Comparison of ENCODE assay signal across 8 mouse cellular contexts in genomic region chr15:71195011-71195739, GRCm38 (mm10).
DNase-seq lines count a peak whose midpoint lies in the region; TF ChIP-seq lines count a peak whose summit lies in the region.
"Had no signal": no experiment of that assay in that cellular context is flagged by ENCODE, and none has a peak within 500 bp of the region (broad histone marks: within the 10 kb centered on the region; RNA-seq: fewer than 3 reads in every experiment).

No protein-coding gene starts in this region.

- H3K4me3 ChIP-seq in E14TG2a.4 (replicated peaks; ENCODE audit: low read length) = no peak overlapping the region
- H3K4me3 ChIP-seq in layer of hippocampus, adult 2 months = no peak overlapping the region
- H3K4me3 ChIP-seq: limb, embryonic 15.5 days had no signal

- DNase-seq in 3T3-L1 (ENCODE audit: low read depth, low spot score) = peak; percentile 21
- DNase-seq in embryo, embryonic 10.5 days (ENCODE audit: low spot score) = peak; percentile 62
- DNase-seq in layer of hippocampus, adult 2 months (ENCODE audit: low spot score in 2 of 2) = peak; percentile 36 to 44
- peak; percentile 76 to 80 for DNase-seq in right cerebral cortex, postnatal 10 days (ENCODE audit: low spot score in 2 of 2)
- DNase-seq in gastrocnemius, adult 8-10 months (ENCODE audit: low spot score in 2 of 2) = no peak
- DNase-seq in urinary bladder, postnatal 10 days (ENCODE audit: low spot score) = no peak

- H3K27ac ChIP-seq in layer of hippocampus, adult 2 months = no peak overlapping the region
- H3K27ac ChIP-seq: limb, embryonic 15.5 days had no signal

- H3K27me3 ChIP-seq in E14TG2a.4 (ENCODE audit: insufficient read depth, low read length) = no peaks in the 10 kb centered on the region
- H3K27me3 ChIP-seq: limb, embryonic 15.5 days had no signal

- peak; percentile 40 for TF ChIP-seq CTCF in E14TG2a.4 (conservative IDR thresholded peaks at IDR 0.05; ENCODE audit: low read length)
- TF ChIP-seq CTCF in layer of hippocampus, adult 2 months (conservative IDR thresholded peaks at IDR 0.05) = peak; percentile 77

- no peaks in the 10 kb centered on the region for H3K36me3 ChIP-seq in E14TG2a.4 (ENCODE audit: insufficient read depth, low read length)
- H3K36me3 ChIP-seq: limb, embryonic 15.5 days had no signal

- H3K4me1 ChIP-seq in E14TG2a.4 (replicated peaks; ENCODE audit: low read depth, low read length) = no peaks in the 10 kb centered on the region
- H3K4me1 ChIP-seq: limb, embryonic 15.5 days had no signal

- H3K9me3 ChIP-seq in E14TG2a.4 (ENCODE audit: low read length) = no peaks in the 10 kb centered on the region
- H3K9me3 ChIP-seq: limb, embryonic 15.5 days had no signal

Comparison
In these comparisons a context has a peak if more than half of its experiments do, and no peak if none do; other contexts are left out.
1. DNase-seq: peak in 3T3-L1 (single experiment), embryo, embryonic 10.5 days (single experiment), layer of hippocampus, adult 2 months (2 of 2) and right cerebral cortex, postnatal 10 days (2 of 2); none in gastrocnemius, adult 8-10 months (0 of 2) and urinary bladder, postnatal 10 days (single experiment).